Mouse (Mus musculus) retina, embryonic 14.5 days (tissue): ENCODE results near the gene Zer1.
A peak's percentile ranks its signal among the peaks of the same experiment; 100 is the strongest.
"Not testable (repeated sequence)": the region's sequence is repeated elsewhere in the genome, so short reads cannot be mapped to it uniquely, and the experiment has no call there.

Source experiments
- DNase-seq: peaks from one replicate; pipeline ENCODE4 v3.0.0-alpha.2; 2015; ENCODE audit warnings: low spot score

Gene Zer1

GRCm38 (mm10) chr2:30077502-30078348 is 46.7 kb downstream of the Zer1 start, which contains the start of gene Pkn3:
Gene Pkn3 (plus strand): TSS chr2:30077684.
- peak; percentile 92 for DNase-seq

- no peak for DNase-seq
Measured at GRCm38 (mm10) chr2:30076959-30077358, 47.4 kb downstream of the Zer1 start.

GRCm38 (mm10) chr2:30076439-30076838 is 47.9 kb downstream of the Zer1 start:
- DNase-seq, result no peak

- no peak for DNase-seq
Measured at GRCm38 (mm10) chr2:30075625-30076024, 48.8 kb downstream of the Zer1 start.

- DNase-seq, result no peak
Measured at GRCm38 (mm10) chr2:30073285-30073684, 51.1 kb downstream of the Zer1 start.

GRCm38 (mm10) chr2:30072875-30073274 is 51.5 kb downstream of the Zer1 start:
- DNase-seq, result no peak

- no peak for DNase-seq
Measured at GRCm38 (mm10) chr2:30067962-30068361, 56.4 kb downstream of the Zer1 start.

- DNase-seq, result peak; percentile 62
Measured at GRCm38 (mm10) chr2:30067031-30067888, 57.1 kb downstream of the Zer1 start.

GRCm38 (mm10) chr2:30066046-30066901 is 58.1 kb downstream of the Zer1 start:
- peak; percentile 96 for DNase-seq

- DNase-seq, result no peak
Measured at GRCm38 (mm10) chr2:30064298-30064697, 60.1 kb downstream of the Zer1 start.

- no peak for DNase-seq
Measured at GRCm38 (mm10) chr2:30063791-30064190, 60.6 kb downstream of the Zer1 start.

- DNase-seq, result no peak
Measured at GRCm38 (mm10) chr2:30063235-30063634, 61.1 kb downstream of the Zer1 start.

GRCm38 (mm10) chr2:30062249-30063093 is 61.9 kb downstream of the Zer1 start:
- DNase-seq, result peak; percentile 73

- peak; percentile 59 for DNase-seq
Measured at GRCm38 (mm10) chr2:30061215-30062166, 62.9 kb downstream of the Zer1 start.

- peak; percentile 50 for DNase-seq
Measured at GRCm38 (mm10) chr2:30058418-30058817, 66.0 kb downstream of the Zer1 start.

- peak; percentile 44 for DNase-seq
Measured at GRCm38 (mm10) chr2:30057223-30057904, 67.0 kb downstream of the Zer1 start, which contains the start of gene Set. Gene Set (plus strand): TSS chr2:30057378.

- no peak for DNase-seq
Measured at GRCm38 (mm10) chr2:30056736-30057135, 67.6 kb downstream of the Zer1 start.

GRCm38 (mm10) chr2:30055310-30055709 is 69.1 kb downstream of the Zer1 start:
- DNase-seq, result not testable (repeated sequence)
